Mouse (Mus musculus): ENCODE data around the gene BC035044. TPM values are rescaled to one million over a fixed set of nuclear protein-coding genes. Genes with fewer than 3 reads are reported as not detected.
"Not testable (repeated sequence)": the region's sequence is repeated elsewhere in the genome, so short reads cannot be mapped to it uniquely, and the experiment has no call there.

The BC035044 gene
- total RNA-seq, 2 experiments from 2014 or later: 0.96 to 1.4 TPM

GRCm38 (mm10) chr6:128854024-128854820, 36.7 kb downstream of the BC035044 start:
- DNase-seq (ENCODE audit: low spot score in 2 of 2): peak; percentile 62 to 76
- intact Hi-C loops (cut with DNase I): loop anchor here (1.0 to 2.0 kb wide), 3 partner anchors 213 to 513 kb away; no protein-coding TSS in a partner anchor

DNA sequence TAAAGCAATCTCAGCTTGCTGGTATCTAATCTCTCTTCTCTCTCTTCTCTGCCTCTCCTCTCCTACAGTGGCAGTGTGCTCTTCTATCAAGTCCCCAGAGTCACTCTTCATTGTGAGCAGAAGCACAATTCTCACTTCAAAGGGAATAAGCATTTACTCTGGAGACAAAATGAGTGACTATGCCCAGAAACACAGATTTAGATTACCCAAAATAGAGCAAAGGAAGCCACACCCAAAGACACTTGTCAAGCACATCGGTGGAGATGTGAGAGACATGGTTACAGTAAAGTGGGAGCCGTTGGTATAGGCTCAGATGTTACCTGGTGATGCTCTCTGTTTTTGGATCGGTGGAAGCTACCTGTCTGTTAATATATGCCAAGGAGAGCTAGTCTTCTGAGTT, 38.2 kb downstream of the BC035044 start:
- intact Hi-C loops (cut with DNase I): no loop called here

GRCm38 (mm10) chr6:128851151-128851550, 39.8 kb downstream of the BC035044 start:
- intact Hi-C loops (cut with DNase I): no loop called here
- DNase-seq (ENCODE audit: low spot score in 2 of 2): no peak

More for the DNA sequence above, 38.2 kb downstream of the BC035044 start:
- no peak for DNase-seq (ENCODE audit: low spot score in 2 of 2)

DNA sequence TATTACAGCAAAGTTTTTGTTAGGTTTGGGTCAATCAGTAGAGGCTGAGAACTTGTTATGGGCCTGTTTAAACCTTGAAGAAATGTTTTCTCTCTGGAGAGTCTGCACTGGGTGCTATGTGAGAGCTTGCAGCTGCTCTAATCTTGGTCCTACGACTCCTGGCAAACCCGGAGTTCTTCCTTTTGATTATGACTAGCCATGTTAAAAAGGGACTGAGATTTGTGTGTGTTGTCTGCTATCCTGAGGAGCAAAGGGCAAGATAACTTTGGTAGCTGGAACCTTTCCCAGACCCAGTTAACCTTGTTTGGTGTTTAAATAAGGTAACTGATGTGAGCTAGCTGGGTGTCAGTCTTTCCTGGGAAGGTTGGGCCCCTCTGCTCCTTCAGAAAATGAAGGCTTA, 40.3 kb downstream of the BC035044 start:
- intact Hi-C loops (cut with DNase I): no loop called here
- DNase-seq (ENCODE audit: low spot score in 2 of 2): no peak

- peak in 1 of 2 experiments; percentile 42 for DNase-seq (ENCODE audit: low spot score in 2 of 2)
- intact Hi-C loops (cut with DNase I): loop anchor here (10.0 kb wide), 1 partner anchor 685 kb away; the partner anchor contains the start of gene Gabarapl1
Observed at GRCm38 (mm10) chr6:128849902-128850301, 41.0 kb downstream of the BC035044 start.

DNA sequence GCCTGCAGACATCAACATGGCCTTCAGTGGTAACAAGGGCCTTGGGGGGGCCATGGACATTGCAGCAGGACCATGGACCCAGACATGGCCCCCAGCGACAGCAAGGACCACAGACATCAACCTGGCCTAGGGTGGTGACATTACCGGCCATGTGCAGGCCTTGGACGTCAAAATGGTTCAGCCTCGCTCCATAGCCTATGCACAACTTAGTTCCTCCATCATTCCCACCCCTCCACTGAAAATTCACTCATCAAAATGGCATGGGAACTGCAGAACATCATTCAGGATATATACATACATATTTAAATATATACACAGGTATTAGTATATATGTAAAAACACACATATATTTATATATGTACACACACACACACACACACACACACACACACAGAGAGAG, 43.5 kb downstream of the BC035044 start:
- DNase-seq (ENCODE audit: low spot score in 2 of 2): no peak
- intact Hi-C loops (cut with DNase I): loop anchor here (10.0 kb wide), 1 partner anchor 687 kb away; the partner anchor contains the start of gene Gabarapl1

GRCm38 (mm10) chr6:128845998-128846542, 44.9 kb downstream of the BC035044 start:
- intact Hi-C loops (cut with DNase I): loop anchor here (10.0 kb wide), 1 partner anchor 689 kb away; the partner anchor contains the start of gene Gabarapl1
- DNase-seq (ENCODE audit: low spot score in 2 of 2): no peak

GRCm38 (mm10) chr6:128845319-128845979, 45.5 kb downstream of the BC035044 start:
- DNase-seq (ENCODE audit: low spot score in 2 of 2): peak; percentile 82
- intact Hi-C loops (cut with DNase I): loop anchor here (10.0 kb wide), 1 partner anchor 689 kb away; the partner anchor contains the start of gene Gabarapl1

GRCm38 (mm10) chr6:128844586-128845080, 46.3 kb downstream of the BC035044 start:
- intact Hi-C loops (cut with DNase I): loop anchor here (10.0 kb wide), 1 partner anchor 690 kb away; the partner anchor contains the start of gene Gabarapl1
- no peak for DNase-seq (ENCODE audit: low spot score in 2 of 2)

DNA sequence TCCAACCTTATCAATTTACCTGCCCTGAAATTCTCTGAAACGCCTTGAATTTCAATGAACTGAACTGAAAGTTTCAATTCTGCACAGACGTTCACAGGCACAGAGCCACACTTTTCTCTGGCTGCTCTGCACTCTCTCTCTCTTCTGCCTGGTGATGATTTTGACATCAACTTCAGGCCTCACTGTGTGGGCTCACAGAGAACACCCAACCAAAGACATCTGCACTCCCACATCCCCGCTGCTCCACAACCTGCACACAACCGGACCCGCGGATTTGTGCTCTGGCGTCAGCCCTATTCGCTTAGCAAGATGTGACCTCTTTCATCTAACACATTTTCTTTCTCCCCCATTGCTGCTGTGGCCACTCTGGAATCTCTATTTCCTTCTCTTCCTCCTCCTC, 46.8 kb downstream of the BC035044 start:
- peak in 1 of 2 experiments; percentile 38 for DNase-seq (ENCODE audit: low spot score in 2 of 2)
- intact Hi-C loops (cut with DNase I): loop anchor here (10.0 kb wide), 1 partner anchor 691 kb away; the partner anchor contains the start of gene Gabarapl1

DNA sequence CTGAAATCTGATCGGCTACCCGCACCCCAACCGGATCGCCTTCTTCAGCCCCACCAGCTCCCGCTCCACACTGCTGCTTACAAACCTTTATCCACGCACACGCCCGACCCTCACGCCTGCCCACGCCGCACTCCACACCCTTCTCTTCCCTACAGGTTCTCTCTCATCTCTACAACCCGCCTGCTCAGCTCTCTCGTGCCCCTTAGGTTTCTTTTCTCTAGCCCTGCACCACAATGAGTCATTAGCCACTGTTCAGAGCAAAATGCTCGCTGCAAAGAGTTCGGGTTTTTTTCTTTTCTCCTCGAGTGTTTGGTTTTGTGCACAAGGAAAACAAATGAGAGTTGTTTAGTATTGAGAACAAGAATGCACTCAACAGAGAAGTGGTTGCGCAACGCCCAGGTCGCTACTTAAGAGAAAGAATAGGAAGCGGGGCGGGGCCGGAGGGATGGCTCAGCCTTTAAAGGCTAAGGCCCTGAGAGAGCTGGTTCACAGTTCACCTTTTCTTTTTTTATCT, 47.4 kb downstream of the BC035044 start:
- DNase-seq (ENCODE audit: low spot score in 2 of 2): peak in 1 of 2 experiments; percentile 54
- intact Hi-C loops (cut with DNase I): loop anchor here (10.0 kb wide), 1 partner anchor 691 kb away; the partner anchor contains the start of gene Gabarapl1

DNA sequence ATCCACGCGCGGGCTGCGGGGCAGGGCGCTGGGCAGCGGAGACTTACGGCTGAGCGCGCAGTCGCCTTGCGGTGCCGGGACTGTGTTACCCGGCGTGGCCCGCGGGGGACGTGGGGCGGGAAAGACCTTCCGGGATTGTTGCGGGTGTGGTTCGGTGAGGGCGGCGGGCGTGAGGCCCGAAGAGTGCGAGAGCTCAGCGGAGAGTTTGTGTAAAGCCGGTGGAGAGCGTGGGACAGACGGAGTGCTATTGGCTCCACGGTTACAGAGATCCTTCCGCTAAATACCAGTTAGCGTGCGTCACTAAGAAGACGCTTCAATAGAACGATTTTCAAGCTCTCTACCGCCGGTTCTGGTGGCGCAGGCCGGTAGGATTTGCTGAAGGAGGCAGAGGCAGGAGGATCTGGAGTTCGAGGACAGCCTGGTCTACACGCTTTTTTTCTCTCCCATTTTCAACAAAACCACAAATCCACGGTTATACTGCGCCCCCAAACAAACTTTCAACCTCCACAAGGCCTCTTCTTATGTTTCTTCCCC, 47.9 kb downstream of the BC035044 start:
- intact Hi-C loops (cut with DNase I): loop anchor here (1.0 to 10.0 kb wide), 2 partner anchors 102 to 692 kb away; partner anchors contain the start of gene Gabarapl1
- peak; percentile 94 to 97 for DNase-seq (ENCODE audit: low spot score in 2 of 2)

GRCm38 (mm10) chr6:128842356-128842944, 48.5 kb downstream of the BC035044 start:
- intact Hi-C loops (cut with DNase I): loop anchor here (1.0 to 10.0 kb wide), 2 partner anchors 103 to 692 kb away; partner anchors contain the start of gene Gabarapl1
- no peak for DNase-seq (ENCODE audit: low spot score in 2 of 2)

- intact Hi-C loops (cut with DNase I): loop anchor here (1.0 to 10.0 kb wide), 3 partner anchors 104 to 693 kb away; partner anchors contain the start of gene Gabarapl1
- DNase-seq (ENCODE audit: low spot score in 2 of 2): no peak
Observed at GRCm38 (mm10) chr6:128841327-128842089, 49.4 kb downstream of the BC035044 start.

DNA sequence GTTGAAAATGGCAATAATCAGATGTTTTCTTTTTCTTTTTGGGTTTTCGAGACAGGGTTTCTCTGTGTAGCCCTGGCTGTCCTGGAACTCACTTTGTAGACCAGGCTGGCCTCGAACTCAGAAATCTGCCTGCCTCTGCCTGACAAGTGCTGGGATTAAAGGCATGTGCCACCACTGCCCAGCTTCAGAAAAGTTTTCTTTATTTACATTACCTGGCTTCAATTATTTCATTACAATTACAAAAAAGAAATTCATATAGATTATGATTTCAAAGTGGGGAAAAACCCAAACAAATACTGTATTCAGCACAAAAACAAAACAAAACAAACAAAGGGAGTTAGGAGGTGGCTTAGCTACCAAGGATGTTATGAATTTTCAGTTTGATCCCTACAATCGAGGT, 50.3 kb downstream of the BC035044 start:
- not testable (repeated sequence) for DNase-seq (ENCODE audit: low spot score in 2 of 2)
- intact Hi-C loops (cut with DNase I): loop anchor here (2.0 to 10.0 kb wide), 2 partner anchors 110 to 694 kb away; partner anchors contain the start of gene Gabarapl1

DNA sequence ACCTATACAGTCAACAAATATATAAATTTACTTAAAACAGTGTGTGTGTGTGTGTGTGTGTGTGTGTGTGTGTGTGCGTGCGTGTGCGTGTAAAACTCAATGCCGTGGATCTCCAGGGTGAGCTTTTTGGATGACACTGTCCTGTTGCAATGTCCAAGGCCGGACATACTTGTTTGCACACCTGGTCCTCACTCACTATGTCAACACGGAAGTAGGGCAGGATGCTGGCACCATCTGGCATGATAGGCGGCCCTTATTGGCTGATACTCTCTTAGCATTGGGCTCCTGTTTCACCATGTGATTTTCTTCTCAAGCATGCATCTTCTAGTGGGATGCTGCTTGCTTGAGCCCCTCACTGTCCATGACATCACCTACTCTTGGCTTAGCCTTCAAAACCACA, 51.0 kb downstream of the BC035044 start:
- intact Hi-C loops (cut with DNase I): loop anchor here (2.0 to 10.0 kb wide), 3 partner anchors 79 to 695 kb away; partner anchors contain the start of gene Gabarapl1
- DNase-seq (ENCODE audit: low spot score in 2 of 2): no peak

DNA sequence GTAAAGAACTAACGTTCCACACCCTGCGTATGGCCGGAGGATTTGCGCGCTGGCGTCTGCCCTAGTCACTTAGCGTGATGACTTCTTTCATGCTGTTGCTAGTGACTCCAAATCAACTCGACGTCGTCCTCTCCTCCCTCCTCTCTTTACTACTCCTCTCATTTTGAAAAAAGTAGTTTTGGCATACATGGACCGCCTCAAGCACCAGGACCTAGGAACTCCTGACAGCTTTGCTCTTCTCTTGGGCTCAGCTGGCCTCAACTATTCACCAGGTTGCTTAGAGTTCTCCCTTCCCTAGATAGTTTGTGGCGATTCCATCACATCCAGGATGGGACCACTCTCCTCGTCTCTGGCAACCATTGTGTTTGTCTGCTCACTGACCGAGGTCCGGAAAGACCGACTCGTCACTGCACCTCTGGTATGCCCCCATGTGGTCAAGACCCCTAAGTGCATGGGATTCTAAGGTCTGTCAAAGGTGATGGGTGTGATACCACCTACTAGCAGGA, 51.6 kb downstream of the BC035044 start:
- intact Hi-C loops (cut with DNase I): loop anchor here (2.0 kb wide), 1 partner anchor 79 kb away; no protein-coding TSS in a partner anchor
- DNase-seq (ENCODE audit: low spot score in 2 of 2): peak; percentile 76
